Mouse (Mus musculus) liver, adult 2 months (tissue): Measurements from ENCODE around the gene Dnhd1.
A peak's percentile ranks its signal among the peaks of the same experiment; 100 is the strongest.

Experiments
- CTCF ChIP-seq: fragments of 200-500 bp; IDR thresholded peaks from 2 replicates; pipeline ENCODE4 v1.5.1; 2011; ENCODE audit warnings: low read depth, low read length, control low read depth
- POLR2A ChIP-seq: fragments of 200-500 bp; IDR thresholded peaks from 2 replicates; pipeline ENCODE4 v1.6.1; 2011; ENCODE audit warnings: low read length, control low read depth; ENCODE audit not compliant: insufficient read depth; ENCODE audit errors: extremely low read depth

GRCm38 (mm10) chr7:105633127-105633800, 17.4 kb upstream of the Dnhd1 start, which contains the start of gene Trim3:
- no peak for TF ChIP-seq CTCF
- 0 out of 2 replicates have a peak, but pooled peaks have one; percentile 36 for TF ChIP-seq POLR2A
